Mouse (Mus musculus) spleen, adult 12 weeks (tissue): ENCODE measurements around the gene Cyp1b1.
A peak's percentile ranks its signal among the peaks of the same experiment; 100 is the strongest.

Experiments used
- DNase-seq: peaks from one replicate; pipeline ENCODE4 v3.0.0; 2022; ENCODE audit warnings: low spot score

Cyp1b1 gene

DNA sequence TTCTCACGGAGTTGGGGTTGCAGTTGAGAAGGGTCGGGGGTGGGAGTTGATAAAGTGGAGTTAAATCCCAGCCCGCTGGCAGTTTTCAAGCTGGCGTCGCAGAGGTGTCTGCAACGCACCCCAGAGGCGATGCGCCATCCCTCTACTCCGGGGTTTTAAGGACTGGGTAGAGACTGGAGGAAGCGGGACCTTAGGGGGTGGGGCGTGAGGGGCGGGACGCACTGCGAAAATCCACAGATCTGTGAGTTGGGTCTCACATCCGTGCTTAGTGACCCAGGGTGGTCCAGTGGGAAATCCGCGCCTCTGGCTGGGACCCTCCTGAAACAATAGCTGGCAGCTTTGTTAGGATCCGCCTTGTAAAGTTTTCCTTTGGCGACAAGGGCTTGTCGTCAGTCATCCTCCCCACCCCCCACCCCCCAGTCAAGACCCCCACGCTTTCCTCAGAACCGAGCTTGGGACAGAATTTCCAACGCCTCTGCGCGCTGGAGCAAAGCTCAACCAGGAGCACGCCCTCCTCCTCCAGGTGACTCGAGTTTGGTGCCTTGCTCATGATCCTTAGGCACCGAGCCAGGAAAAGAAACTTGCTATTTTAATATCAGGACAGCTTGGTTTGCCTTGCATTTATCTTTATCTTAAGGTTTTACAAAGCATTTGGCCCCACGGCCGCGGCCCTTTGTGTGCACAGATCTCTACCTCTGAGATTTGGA, at the start of gene Cyp1b1:
Gene Cyp1b1 (minus strand): TSS at position 131 of the 707 bp plus-strand sequence.
- DNase-seq = no peak

DNA sequence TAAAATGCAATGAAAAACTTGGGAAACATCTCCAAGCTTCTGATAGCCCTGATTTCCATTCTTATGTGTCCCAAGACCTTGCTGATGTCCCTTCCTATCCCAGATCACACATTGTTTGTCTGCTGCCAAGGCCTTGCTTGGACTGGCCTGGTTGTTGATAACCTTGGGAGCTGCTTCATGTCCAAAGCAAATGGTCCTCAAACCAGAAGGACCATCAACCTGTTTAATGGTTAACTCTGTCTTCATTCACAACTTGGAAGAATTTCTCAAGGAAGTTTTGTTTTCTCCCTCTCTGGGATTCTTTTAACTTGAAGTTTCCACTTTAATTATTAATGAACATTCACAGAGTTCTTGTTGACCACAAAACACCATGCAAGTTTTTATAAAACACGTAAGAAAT, 47.0 kb upstream of the Cyp1b1 start:
- no peak for DNase-seq

DNA sequence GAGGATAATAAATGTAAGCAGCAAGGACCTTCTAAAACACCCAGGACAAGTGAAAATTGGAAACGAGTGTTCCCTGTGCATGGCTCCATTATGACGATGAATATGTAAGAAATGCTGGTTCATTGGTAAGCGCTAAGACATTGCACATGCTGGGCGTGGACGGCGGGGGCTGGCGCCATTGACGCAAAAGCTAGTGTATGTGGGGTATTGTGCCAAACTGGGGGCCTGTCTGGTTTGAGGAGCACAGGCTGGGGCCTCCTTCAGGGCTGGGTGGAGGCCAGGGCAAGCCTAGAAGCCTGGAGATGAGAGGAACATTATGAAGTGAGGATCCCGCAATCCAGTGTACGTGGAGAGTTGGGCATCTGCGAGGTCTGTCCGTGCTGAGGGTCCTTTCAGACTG, 39.0 kb upstream of the Cyp1b1 start:
- DNase-seq = no peak

DNA sequence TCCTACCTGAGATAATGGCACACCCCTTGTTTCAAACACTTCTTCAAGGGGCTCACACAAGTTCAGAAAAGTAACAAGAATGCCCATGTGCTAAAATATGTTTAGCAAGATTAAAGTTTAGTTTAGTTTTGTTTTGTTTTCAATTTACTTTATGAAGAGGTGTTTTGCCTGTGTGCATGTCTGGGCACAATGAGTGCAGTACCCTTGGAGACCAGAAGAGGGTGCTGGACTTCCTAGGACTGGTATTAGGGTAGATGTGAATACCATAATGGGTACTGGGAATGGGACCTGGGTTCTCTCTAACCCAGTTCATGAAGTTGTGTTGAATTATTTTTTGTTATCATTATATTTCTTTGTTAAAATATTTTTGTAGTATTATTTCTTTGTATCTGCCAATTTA, 38.0 kb upstream of the Cyp1b1 start:
- no peak for DNase-seq

DNA sequence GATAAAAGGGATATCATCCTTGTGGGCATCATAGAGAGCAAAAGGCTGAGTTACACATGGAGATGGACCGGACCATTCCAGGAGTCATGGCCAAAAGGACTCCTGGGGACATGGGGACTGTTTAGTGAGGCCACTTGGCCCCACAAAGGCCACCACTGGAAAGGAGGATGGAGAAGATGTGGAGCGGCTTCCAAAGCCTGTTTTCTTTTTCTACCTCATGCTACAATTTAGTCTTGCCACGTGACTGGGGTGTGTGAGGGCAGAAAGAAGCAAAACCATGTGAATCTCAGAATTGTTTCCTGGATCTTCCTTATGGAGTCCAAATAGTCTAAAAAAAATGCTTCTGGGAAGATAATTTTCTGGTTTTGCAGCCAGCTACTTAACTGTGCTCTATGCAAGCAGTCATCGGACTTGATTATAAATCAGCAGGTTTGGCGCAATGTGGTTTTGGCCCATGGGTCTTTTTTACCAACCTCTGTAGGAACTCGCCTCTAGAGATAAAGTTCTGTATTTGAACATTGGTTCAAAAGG, 36.9 kb upstream of the Cyp1b1 start:
- no peak for DNase-seq

DNA sequence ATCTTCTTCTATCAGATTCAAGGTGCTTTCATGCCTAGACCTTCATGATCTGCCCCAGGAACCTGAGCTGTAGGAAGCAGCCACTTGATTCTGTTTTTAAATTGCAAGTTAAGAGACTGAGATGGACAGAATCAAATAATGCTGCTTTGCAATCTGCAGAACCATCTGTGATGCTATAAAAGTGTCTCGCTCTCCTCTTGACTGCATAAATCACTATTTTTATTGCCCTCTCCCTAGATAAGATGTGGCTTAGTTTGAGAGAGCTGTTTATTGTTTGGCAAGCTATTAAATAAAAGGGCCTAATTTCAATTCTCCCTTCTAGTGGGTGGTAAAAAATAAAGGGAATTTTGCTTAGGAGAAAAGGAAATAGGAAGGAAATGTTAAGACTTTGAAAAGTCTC, 34.8 kb upstream of the Cyp1b1 start:
- no peak for DNase-seq

DNA sequence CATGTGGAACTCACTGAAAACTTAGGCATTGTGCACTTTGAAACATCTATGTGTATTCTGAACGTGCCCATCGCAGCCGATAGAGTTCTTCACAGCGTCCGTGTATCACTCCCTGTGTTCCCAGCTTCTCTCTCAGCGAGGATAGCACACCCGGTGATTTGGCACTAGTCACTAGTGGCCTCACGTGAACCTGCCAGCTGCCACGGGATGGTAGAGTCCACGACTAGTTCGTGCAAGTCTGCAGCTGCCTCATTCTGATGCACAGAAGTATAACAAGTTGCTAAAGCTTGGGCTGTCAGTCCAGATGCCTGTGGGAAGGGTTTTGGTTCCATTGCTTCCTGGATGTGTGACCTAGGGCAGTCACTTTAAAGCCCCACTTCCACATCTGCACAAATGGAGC, 32.1 kb upstream of the Cyp1b1 start:
- no peak for DNase-seq

DNA sequence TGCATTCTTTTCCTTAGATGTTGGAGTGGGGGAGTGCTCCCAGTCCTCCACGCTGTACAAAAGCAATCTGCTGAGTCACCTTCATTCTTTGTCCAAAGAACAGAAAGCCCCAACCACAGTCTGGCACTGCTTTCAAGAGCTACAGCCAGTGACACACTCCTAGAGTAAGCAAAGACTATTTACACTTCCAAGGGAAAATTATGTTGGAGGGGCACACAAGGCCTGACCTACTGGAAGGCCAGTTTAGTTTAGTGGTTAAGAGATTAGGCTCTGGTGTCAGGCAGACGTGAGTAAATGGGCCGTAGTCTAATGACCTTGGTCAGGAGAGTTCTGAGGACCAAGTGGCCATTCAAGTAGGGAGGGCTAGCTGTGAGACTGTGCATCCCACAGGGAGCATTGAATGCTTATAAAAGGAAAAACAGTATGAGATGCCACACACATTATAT, 31.3 kb upstream of the Cyp1b1 start:
- no peak for DNase-seq

DNA sequence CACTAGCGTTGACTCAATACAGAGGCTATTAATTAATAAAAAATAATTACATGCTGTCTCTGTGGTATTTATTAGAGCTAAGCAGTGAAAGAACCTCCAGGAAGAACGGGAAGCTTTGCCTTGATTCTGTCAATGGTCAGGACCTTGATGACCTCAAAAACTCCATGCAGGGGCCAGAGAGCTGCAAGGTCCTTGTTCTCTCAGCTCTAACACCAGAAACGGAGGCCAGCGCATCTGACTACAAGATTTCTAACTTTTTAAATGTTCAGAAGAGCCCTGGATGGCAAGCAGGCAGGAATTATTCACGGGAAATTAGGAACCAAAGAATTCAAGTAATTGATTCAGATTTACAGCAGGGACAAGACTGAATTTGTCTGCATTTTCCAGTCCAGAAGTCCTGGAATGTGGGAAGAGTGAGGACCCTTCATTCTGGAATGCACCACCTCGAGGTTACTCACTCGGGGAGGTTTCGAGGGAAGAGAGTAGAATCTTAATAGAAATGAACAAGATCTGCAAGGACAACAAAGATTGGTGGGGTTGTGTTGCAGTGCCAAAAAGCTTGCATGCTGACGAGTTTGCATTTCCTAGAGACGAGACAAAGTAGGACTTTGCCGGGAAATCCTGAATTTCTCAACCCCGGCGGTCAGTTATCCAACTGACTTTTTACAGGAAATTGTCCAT, 30.3 kb upstream of the Cyp1b1 start:
- DNase-seq = no peak

DNA sequence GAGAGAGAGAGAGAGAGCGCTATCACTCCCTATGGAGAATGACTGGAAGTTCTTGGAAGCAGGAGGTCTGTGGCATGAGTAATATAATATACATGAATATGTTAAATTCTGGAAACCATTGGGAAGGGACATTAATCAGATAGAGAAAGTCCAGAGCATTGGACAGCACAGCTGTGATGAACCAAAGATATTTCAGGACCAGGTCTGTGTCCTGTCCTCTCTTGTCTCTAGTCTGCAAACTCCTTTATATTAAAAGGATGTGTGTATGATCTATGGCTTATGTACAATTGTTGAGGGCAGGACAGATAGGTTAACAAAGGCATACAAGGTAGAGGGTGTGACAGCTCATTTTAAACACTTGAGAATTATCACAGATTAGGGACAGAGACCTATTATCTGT, 28.6 kb upstream of the Cyp1b1 start:
- no peak for DNase-seq

DNA sequence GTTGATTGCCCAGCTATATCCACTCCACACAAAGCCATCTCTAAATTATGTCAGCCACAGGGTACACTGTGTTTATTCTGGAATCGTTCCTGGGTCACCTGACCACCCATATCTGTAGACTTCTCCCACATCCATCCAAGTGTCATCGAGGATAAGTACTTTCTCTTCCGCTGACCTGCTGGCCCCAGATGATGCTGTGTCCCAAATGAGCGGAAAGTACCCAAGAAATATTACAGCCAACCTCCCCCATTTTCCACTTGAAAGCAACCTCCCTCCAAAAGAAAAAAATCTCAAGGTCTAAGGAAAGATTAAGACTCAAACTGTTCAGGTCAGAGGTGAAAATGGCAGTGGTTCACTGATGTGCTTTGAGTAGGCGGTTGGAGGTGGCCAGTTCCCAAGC, 27.8 kb upstream of the Cyp1b1 start:
- DNase-seq = no peak

DNA sequence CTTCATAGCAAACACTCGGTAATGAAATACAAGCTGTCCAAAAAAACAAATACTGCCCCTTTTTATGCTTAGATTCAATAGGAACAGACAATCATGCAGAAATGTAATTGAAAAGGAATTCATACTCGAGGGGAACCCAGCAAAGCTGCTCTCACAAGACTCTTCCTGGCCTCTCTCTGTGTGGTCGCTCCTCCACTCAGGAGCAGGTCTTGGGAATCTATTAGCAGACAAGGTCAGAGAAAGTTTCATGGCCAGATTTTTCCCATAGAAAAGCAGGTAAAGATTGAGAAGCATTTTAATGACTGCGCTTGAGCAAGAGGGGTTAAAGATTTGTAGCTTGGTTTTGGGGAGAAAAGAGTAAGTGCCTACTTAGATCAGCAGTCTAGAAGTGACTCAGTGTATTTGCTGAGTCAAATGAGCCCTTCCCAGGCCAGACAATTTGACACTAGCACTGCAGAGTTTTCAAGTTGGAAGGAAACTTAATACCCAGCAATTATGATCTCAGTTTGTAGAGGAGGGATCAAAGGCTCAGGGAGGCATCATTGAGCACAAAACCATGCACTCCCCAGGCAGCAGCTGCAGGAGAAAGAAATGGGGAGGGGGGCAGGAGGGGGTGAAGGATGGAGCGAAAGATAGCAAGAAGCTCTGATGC, 24.1 kb upstream of the Cyp1b1 start:
- no peak for DNase-seq

DNA sequence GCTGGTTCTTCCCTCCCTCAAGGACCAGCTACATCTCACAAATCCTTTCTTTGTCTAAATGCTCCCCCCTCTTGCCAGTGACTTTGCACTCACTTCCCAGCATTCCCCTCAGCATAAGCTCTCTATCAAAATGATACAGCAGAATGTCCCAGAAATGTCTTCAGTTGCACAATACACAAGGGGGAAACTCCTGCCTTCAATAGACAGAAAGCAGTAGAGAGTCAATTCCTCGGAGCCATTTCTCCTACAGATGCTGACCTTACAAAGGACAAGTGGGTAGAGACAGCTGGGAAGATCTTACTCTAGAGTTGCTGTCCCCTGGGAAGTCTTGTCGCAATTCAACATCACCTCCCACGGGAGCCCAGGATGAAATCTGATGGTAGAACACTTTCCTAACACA, 22.7 kb upstream of the Cyp1b1 start:
- no peak for DNase-seq

DNA sequence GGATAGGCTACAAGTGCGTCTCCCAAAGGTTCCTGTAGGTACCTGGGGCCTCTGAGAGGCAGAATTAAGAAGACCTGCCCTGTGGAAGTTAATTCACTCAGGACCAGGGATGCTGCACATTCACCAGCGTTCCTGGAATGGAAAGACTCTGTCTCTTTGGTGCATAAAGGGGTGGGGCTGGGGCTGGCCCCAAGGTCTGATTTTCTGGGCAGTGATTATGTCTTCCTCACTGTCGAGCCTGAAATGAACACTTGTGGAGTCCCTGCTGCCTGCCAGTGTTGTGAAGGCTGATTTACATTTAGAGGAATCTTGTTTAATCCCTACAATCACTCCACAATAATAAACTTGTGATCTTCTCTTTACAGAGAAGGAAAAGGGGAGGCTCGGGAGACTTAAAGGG, 18.2 kb upstream of the Cyp1b1 start:
- no peak for DNase-seq

DNA sequence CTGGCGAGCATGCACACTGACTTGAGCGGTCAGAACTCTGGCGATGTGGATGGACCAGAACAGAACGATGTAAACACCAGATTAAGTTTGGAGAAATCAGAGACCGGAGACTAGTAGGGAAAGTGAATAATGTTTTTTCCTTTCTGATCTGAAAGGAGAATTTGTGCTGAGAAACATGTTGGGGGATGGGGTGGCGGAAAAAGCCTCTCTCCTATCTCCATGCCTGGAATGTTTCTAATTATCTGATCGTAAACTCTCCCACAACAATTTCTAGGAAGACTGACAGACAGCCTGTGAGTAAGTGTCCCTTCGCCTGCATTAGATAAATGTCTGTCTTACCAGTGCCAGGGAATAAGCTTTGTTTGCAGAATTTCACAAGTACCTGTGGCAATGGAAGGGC, 16.1 kb upstream of the Cyp1b1 start:
- no peak for DNase-seq

DNA sequence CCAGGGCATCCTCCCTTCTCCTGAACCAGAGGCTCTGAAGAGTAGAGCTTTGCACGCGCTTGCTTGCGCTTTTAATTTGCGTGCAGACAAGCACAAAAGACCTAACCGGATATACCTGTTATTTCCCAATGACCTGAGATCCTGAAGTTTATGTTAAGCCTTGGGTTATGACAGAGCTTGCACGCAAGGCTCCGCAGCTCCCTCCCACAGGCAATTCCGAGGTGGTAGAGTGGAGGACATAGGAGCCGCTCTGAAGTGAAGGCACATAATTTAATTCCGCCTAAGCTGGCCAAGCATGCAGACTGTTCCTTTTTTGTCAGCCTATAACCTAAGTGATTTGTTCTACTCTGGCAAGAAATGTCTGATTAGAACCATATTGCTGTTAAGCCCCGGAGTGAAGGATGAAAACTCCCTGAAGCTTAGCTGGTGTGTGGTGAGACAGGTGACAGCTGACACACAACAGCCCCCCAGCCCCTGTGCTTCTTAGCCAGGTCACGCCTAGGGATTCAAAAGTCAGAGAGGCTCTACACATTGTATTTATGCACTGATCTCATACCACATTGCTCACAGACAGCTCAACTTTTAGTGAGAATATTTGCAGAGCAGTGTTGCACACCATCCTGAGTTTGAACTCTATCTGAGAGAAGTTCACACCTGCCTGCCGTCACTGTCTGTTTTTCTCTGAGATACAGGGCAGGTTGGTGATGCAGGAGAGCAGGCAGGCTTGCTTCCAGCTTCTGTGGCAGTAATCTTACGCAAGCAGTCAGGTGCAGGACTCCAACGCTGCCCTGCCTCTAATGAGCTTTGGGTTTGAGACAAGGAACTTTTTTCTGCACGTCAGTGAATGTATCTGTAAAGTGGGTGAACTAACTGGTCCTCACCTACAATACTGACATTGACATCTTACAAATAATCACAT, 14.0 kb upstream of the Cyp1b1 start:
- no peak for DNase-seq

DNA sequence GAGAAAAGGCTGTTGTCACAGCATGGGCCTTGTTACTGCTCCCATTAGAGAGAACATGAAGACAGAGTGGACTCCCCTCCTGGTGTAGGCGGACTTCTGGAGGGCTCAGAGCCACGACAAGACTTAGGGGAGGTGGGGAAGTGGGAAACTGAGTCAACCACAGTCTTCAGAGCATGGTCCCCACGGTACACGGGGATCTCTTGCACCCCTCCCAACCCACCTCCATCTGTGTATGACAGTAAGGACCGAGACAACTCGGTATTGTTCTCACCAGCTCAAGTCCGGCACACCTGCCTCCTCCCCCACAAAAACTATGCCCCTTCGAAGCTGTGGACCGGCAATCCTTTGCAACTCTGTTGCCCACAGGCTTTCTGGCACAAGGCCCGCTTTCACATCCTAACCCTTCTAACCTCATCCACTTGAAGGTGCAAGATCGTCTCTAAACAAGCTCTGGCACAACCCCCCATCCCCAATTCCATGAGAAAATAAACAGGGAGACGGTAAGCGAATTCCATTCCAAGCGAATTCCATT, 13.3 kb upstream of the Cyp1b1 start:
- DNase-seq = no peak

DNA sequence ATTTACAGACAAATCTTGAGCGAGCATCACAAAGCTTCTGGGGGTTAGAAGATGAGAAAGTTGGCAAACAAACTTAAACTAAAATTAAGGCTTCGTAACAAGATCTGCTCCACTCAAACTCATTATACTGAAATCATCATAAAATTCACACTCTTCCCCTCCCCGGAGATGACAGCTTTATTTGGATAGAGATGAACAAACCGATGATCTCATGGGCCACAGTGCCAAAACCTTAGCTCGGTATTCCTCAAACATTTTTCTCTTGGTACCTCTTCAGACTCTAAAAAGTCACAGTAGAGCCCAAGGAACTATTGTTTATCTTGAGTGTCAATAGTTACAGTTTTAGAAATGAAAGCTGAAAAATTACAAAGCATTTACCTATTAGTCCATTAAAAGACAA, 11.8 kb upstream of the Cyp1b1 start:
- no peak for DNase-seq

DNA sequence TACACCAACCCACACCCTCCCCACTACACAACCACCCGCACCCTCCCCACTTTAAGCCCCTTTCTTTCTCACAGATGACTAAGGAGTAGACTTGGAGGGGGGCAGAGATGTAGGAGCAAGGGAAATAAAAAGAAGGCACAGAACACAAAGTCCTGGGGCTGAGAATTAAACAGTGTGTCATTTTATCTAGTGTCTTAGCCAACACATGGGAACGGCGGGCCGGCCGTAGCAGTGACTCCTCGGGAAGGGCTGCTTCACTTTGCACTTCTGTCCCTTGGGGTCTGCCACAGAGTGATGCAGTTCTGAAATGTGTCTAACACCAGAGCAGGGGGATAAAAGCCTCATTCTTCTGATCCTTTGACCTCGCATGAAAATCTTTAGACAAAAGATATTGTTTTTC, 5.8 kb upstream of the Cyp1b1 start:
- no peak for DNase-seq

DNA sequence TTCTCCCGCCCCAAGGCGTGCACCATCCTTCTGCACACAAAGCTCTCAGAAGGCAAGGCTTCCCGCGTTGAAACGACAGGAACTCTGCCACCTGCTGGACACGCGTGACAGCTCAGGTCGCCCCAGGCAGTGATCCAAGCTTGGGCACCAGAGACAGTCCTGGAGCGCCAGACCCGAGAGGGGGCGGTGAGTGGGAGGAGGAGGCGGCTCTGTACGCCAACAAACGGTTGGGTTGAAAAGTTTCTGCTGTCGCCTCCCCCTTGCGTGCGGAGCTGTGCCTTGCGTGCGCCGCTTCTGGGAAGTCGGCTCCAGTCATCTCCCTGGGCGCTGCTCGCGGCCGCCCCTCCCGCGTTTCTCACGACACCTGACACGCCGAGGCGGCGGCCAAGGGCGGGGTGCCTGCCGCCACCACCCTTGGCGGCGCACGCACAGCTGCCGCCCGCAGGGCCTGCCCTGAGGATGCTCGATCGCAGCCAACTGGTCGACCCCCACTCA, 835 bp upstream of the Cyp1b1 start:
- peak; percentile 41 for DNase-seq

DNA sequence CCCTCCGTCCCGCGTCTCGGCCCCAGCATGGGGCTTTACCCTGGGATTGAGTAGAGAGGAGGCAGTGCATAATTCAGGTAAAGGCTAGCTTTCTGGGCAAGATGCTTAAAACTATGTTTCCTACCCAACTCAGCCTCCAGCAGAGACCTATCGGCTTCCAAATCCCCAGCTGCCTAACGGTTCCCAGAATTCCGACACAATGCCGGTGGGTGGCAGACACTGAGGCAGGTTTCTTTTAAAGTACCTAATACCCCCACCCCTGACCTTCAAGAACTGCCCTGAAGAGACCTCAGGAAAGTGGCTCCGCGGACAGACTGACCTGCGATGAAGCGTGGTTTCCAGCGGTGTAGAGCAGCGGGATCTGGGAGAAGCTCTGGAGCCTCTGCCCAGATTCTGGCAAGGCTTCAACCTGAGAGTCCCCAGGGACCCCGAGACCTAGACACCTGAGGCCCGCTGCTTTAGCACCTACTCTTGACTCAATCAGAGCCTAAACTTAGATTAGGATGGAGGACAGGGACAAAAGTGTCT, 429 bp downstream of the Cyp1b1 start:
- DNase-seq = no peak
